Mouse (Mus musculus): ENCODE data around the gene Anapc7.
"Not testable (repeated sequence)": the region's sequence is repeated elsewhere in the genome, so short reads cannot be mapped to it uniquely, and the experiment has no call there.

Anapc7 gene

GRCm38 (mm10) chr5:122452194-122452593 is 30.7 kb downstream of the Anapc7 start:
- DNase-seq (ENCODE audit: low spot score): no peak

GRCm38 (mm10) chr5:122453188-122453587 is 31.7 kb downstream of the Anapc7 start:
- DNase-seq (ENCODE audit: low spot score): no peak

GRCm38 (mm10) chr5:122454442-122454841 is 32.9 kb downstream of the Anapc7 start:
- no peak for DNase-seq (ENCODE audit: low spot score)

GRCm38 (mm10) chr5:122454883-122455282 is 33.4 kb downstream of the Anapc7 start:
- DNase-seq (ENCODE audit: low spot score): no peak

GRCm38 (mm10) chr5:122455584-122455983 is 34.1 kb downstream of the Anapc7 start:
- no peak for DNase-seq (ENCODE audit: low spot score)

- DNase-seq (ENCODE audit: low spot score): not testable (repeated sequence)
Observed at GRCm38 (mm10) chr5:122457054-122457453, 35.6 kb downstream of the Anapc7 start.

- no peak for DNase-seq (ENCODE audit: low spot score)
Observed at GRCm38 (mm10) chr5:122458066-122458465, 36.6 kb downstream of the Anapc7 start.

GRCm38 (mm10) chr5:122459335-122459734 is 37.8 kb downstream of the Anapc7 start:
- no peak for DNase-seq (ENCODE audit: low spot score)

GRCm38 (mm10) chr5:122460656-122461055 is 39.2 kb downstream of the Anapc7 start:
- no peak for DNase-seq (ENCODE audit: low spot score)

- DNase-seq (ENCODE audit: low spot score): no peak
Observed at GRCm38 (mm10) chr5:122461431-122461830, 39.9 kb downstream of the Anapc7 start.

GRCm38 (mm10) chr5:122471658-122472057 is 50.2 kb downstream of the Anapc7 start:
- no peak for DNase-seq (ENCODE audit: low spot score)

GRCm38 (mm10) chr5:122474643-122475363 is 53.3 kb downstream of the Anapc7 start:
- DNase-seq (ENCODE audit: low spot score): no peak

GRCm38 (mm10) chr5:122476078-122476477 is 54.6 kb downstream of the Anapc7 start:
- no peak for DNase-seq (ENCODE audit: low spot score)

GRCm38 (mm10) chr5:122477492-122477891 is 56.0 kb downstream of the Anapc7 start:
- no peak for DNase-seq (ENCODE audit: low spot score)

- no peak for DNase-seq (ENCODE audit: low spot score)
Observed at GRCm38 (mm10) chr5:122479131-122479530, 57.6 kb downstream of the Anapc7 start.

- no peak for DNase-seq (ENCODE audit: low spot score)
Observed at GRCm38 (mm10) chr5:122481844-122482243, 60.4 kb downstream of the Anapc7 start.

- no peak for DNase-seq (ENCODE audit: low spot score)
Observed at GRCm38 (mm10) chr5:122482733-122483391, 61.4 kb downstream of the Anapc7 start.

- DNase-seq (ENCODE audit: low spot score): not testable (repeated sequence)
Observed at GRCm38 (mm10) chr5:122486243-122486642, 64.8 kb downstream of the Anapc7 start.

- DNase-seq (ENCODE audit: low spot score): no peak
Observed at GRCm38 (mm10) chr5:122487825-122488224, 66.3 kb downstream of the Anapc7 start.

GRCm38 (mm10) chr5:122490148-122490547 is 68.7 kb downstream of the Anapc7 start:
- no peak for DNase-seq (ENCODE audit: low spot score)

- no peak for DNase-seq (ENCODE audit: low spot score)
Observed at GRCm38 (mm10) chr5:122491385-122491784, 69.9 kb downstream of the Anapc7 start.

- DNase-seq (ENCODE audit: low spot score): no peak
Observed at GRCm38 (mm10) chr5:122493035-122493434, 71.5 kb downstream of the Anapc7 start.

- DNase-seq (ENCODE audit: low spot score): no peak
Observed at GRCm38 (mm10) chr5:122494449-122494848, 73.0 kb downstream of the Anapc7 start.

Measured in ovary, adult 18-20 months (tissue).